Mouse (Mus musculus) ES-E14 (cell line): ENCODE data around the gene Dap. TPM values are rescaled to one million over a fixed set of nuclear protein-coding genes. Genes with fewer than 3 reads are reported as not detected.

Source experiments
- DNase-seq: peaks from one replicate; pipeline ENCODE4 v3.0.0-alpha.2; 2013; ENCODE audit warnings: low read depth, low spot score
- H3K27ac ChIP-seq: 2 replicates; pipeline ENCODE4 v1.5.1; 2012; ENCODE audit warnings: low read depth, mild to moderate bottlenecking, low read length, moderate library complexity, mixed read lengths; ENCODE audit not compliant: poor library complexity, insufficient read depth, severe bottlenecking
- H3K36me3 ChIP-seq: 2 replicates; pipeline ENCODE4 v1.6.1; 2012; ENCODE audit warnings: mild to moderate bottlenecking, low read length, moderate library complexity, mixed read lengths; ENCODE audit not compliant: control insufficient read depth, poor library complexity, insufficient read depth, severe bottlenecking
- H3K4me1 ChIP-seq, 2 experiments: fragments of 150-350 bp in 1 of 2; sonication (generic) in 1 of 2; 2 replicates each; pipeline ENCODE4 v1.6.1; 2012; ENCODE audit warnings: low read length in 2 of 2, mild to moderate bottlenecking in 1 of 2, mixed read lengths in 1 of 2; ENCODE audit not compliant: control insufficient read depth in 2 of 2, insufficient read depth in 2 of 2, poor library complexity in 1 of 2
- H3K4me3 ChIP-seq, 2 experiments: fragments of 150-350 bp in 1 of 2; sonication (generic) in 1 of 2; 2 replicates each; pipeline ENCODE4 v1.5.1; 2012; ENCODE audit warnings: low read length in 2 of 2, low read depth in 1 of 2, mild to moderate bottlenecking in 1 of 2, mixed read lengths in 1 of 2; ENCODE audit not compliant: insufficient read depth in 1 of 2, poor library complexity in 1 of 2, severe bottlenecking in 1 of 2
- H3K9ac ChIP-seq: 2 replicates; pipeline ENCODE4 v1.6.1; 2012; ENCODE audit warnings: low read depth, mild to moderate bottlenecking, low read length, mixed read lengths; ENCODE audit not compliant: poor library complexity, insufficient read depth, severe bottlenecking
- H3K9me3 ChIP-seq: fragments of 150-350 bp; sonication (generic); 2 replicates; pipeline ENCODE4 v1.6.1; 2012; ENCODE audit warnings: low read depth, mild to moderate bottlenecking, low read length; ENCODE audit not compliant: control insufficient read depth, insufficient read depth
- CHD2 ChIP-seq: IDR thresholded peaks from 2 replicates; pipeline ENCODE4 v1.6.1; 2014; ENCODE audit warnings: mild to moderate bottlenecking, low read depth, low read length, inconsistent platforms
- HCFC1 ChIP-seq: IDR thresholded peaks from 2 replicates; pipeline ENCODE4 v1.6.1; 2012; ENCODE audit warnings: low read length, inconsistent platforms, borderline replicate concordance; ENCODE audit not compliant: insufficient read depth
- MAFK ChIP-seq: IDR thresholded peaks from 2 replicates; pipeline ENCODE4 v1.6.1; 2014; ENCODE audit warnings: mild to moderate bottlenecking, low read depth, low read length, inconsistent platforms; ENCODE audit not compliant: insufficient read depth
- ZC3H11A ChIP-seq: IDR thresholded peaks from 2 replicates; pipeline ENCODE4 v1.6.1; 2012; ENCODE audit warnings: low read depth, mild to moderate bottlenecking, inconsistent platforms, low read length, borderline replicate concordance
- ZNF384 ChIP-seq: IDR thresholded peaks from 2 replicates; pipeline ENCODE4 v1.6.1; 2012; ENCODE audit warnings: low read depth, low read length, inconsistent platforms
- in situ Hi-C, 2 experiments: fragments of 600-800 bp; cut with MboI; formaldehyde crosslinking; loops; one replicate each; pipeline ENCODE4 v1.15.1; 2025; ENCODE audit warnings: low sequenced_read_pairs in 2 of 2, inconsistent platforms in 1 of 2; ENCODE audit not compliant: unreplicated experiment in 2 of 2
- total RNA-seq: library from RNA; depleted of rRNA; stranded (reverse); fragments of 300-350 nt; gene quantifications from 2 replicates; pipeline ENCODE4 v1.2.3, GENCODE M21; 2012

Dap gene
- total RNA-seq, 1 experiment: 4.1 TPM

DNA sequence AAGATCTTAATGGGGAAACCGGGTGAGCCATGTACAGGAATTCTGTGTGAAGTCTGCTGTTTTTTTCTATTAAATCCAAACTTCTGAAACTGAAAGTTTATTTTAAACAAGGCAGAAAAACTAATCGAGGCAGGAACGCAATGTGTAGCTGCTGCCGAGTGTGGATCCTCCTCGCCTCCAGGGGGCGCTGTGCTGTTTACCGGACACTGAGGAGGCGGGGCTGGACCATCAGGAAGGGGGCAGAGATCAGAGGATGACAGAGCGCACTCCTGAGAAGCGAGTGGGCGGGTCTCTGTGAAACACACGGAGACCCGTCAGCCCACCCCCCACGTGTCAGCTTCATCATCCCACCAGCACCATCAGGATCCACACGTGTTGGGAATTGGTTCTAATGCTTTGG lies 85.4 kb downstream of the Dap start:
- no peaks in the 10 kb centered on the region for H3K36me3 ChIP-seq
- in situ Hi-C loops: loop anchor here in 1 of 2 experiments (25.0 kb wide), 1 partner anchor 278 kb away; no protein-coding TSS in a partner anchor
- TF ChIP-seq ZC3H11A (no peak), ZNF384 (no peak), CHD2 (no peak), MAFK (no peak), HCFC1 (no peak)
- peak overlapping the region; percentile 52; the same call in 1 of the 2 replicates for H3K9ac ChIP-seq
- H3K4me3 ChIP-seq: peak overlapping the region in 1 of 2 experiments; percentile 47; a peak in 1 of 4 replicates
- DNase-seq: peak; percentile 80
- H3K27ac ChIP-seq: no peak overlapping the region
- H3K9me3 ChIP-seq: no peaks in the 10 kb centered on the region
- H3K4me1 ChIP-seq: peaks cover 0 to 4% of the 10 kb centered on the region in 2 experiments; a peak in 1 of 4 replicates

DNA sequence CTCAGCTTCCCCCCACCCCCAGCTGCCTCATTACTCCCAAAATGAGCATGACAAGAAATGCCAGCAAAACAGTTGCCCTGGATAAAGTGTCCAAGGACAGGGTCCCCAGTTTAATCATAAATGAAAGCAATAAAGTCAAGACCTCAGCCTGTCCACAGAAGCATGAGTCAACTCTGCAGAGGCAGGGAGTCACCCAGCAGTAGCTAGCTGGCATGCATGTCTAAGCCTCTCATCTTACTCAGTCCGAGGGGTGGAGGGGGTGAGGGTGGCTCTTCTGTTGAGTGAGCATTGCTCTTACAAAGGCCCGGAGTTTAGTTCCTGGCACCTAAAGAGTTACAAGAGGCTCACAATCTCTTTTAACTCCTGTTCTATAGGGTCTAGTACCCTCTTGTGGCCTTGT lies 87.9 kb downstream of the Dap start:
- no peak overlapping the region for H3K4me3 ChIP-seq
- TF ChIP-seq ZNF384: no peak
- no peak for TF ChIP-seq MAFK
- no peak for TF ChIP-seq ZC3H11A
- TF ChIP-seq CHD2: no peak
- H3K9me3 ChIP-seq: no peaks in the 10 kb centered on the region
- no peak overlapping the region for H3K9ac ChIP-seq
- no peaks in the 10 kb centered on the region for H3K36me3 ChIP-seq
- peaks cover 0 to 4% of the 10 kb centered on the region in 2 experiments; a peak in 1 of 4 replicates for H3K4me1 ChIP-seq
- no peak for DNase-seq
- no peak overlapping the region for H3K27ac ChIP-seq
- in situ Hi-C loops: loop anchor here in 1 of 2 experiments (25.0 kb wide), 1 partner anchor 275 kb away; no protein-coding TSS in a partner anchor

GRCm38 (mm10) chr15:31315630-31316231 lies 91.6 kb downstream of the Dap start:
- no peak overlapping the region for H3K4me3 ChIP-seq
- TF ChIP-seq ZC3H11A (peak; percentile 88), HCFC1 (no peak), ZNF384 (no peak), CHD2 (no peak), MAFK (no peak)
- no peak overlapping the region for H3K9ac ChIP-seq
- no peaks in the 10 kb centered on the region for H3K36me3 ChIP-seq
- DNase-seq: peak; percentile 81
- in situ Hi-C loops: loop anchor here in 1 of 2 experiments (25.0 kb wide), 1 partner anchor 272 kb away; no protein-coding TSS in a partner anchor
- H3K9me3 ChIP-seq: no peaks in the 10 kb centered on the region
- peaks cover 4 to 17% of the 10 kb centered on the region in 2 experiments; a peak in 2 of 4 replicates for H3K4me1 ChIP-seq
- H3K27ac ChIP-seq: no peak overlapping the region

GRCm38 (mm10) chr15:31317056-31317805 lies 93.1 kb downstream of the Dap start:
- peak overlapping the region; percentile 54; the same call in 1 of the 2 replicates for H3K27ac ChIP-seq
- no peak overlapping the region for H3K4me3 ChIP-seq

More at GRCm38 (mm10) chr15:31317056-31317805, 93.1 kb downstream of the Dap start:
- in situ Hi-C loops: loop anchor here in 1 of 2 experiments (25.0 kb wide), 1 partner anchor 270 kb away; no protein-coding TSS in a partner anchor
- Histone ChIP-seq H3K9ac (no peak overlapping the region), H3K4me1 (peaks cover 4 to 17% of the 10 kb centered on the region in 2 experiments; a peak in 2 of 4 replicates), H3K36me3 (no peaks in the 10 kb centered on the region), H3K9me3 (no peaks in the 10 kb centered on the region)
- no peak for DNase-seq
- no peak for TF ChIP-seq MAFK
- no peak for TF ChIP-seq ZC3H11A
- no peak for TF ChIP-seq CHD2
- TF ChIP-seq ZNF384: no peak
- TF ChIP-seq HCFC1: no peak
